Mouse (Mus musculus) bone marrow, adult 2 months (tissue): ENCODE data around the gene Zfp119b.

ENCODE experiments used
- CTCF ChIP-seq: fragments of 200-500 bp; IDR thresholded peaks from 2 replicates; pipeline ENCODE4 v1.5.1; 2011; ENCODE audit warnings: low read length, control low read depth; ENCODE audit not compliant: control insufficient read depth, insufficient read depth
- POLR2A ChIP-seq: fragments of 200-500 bp; IDR thresholded peaks from 2 replicates; pipeline ENCODE4 v1.6.1; 2011; ENCODE audit warnings: low read depth, mild to moderate bottlenecking, control low read depth, low read length, borderline replicate concordance; ENCODE audit not compliant: control insufficient read depth

DNA sequence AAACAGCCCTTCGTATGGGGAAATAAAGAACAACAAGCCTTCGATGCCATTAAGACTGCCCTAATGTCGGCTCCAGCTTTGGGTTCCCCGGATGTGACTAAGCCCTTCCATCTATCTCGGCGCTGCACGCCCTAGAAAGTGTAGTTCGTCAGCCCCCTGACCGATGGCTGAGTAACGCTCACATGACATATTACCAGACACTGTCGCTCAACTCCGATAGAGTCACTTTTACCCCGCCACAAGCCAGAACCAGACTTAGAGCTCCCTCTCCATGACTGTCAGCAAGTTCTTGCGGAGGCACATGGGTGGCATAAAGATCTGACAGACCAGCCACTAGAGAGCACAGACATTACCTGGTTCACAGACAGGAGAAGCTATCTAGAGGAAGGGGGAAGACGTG lies 16.1 kb downstream of the Zfp119b start:
- TF ChIP-seq POLR2A (no peak), CTCF (no peak)
